Mouse (Mus musculus) monocyte, adult 5-6 weeks (primary cell): ENCODE measurements around the gene Itprip. TPM values are rescaled to one million over a fixed set of nuclear protein-coding genes. Genes with fewer than 3 reads are reported as not detected.

Source experiments
- ATAC-seq: fragments of 153-309, 156-312 bp; replicated peaks from 2 replicates; pipeline ENCODE4 v1.8.0; 2017; ENCODE audit warnings: mild to moderate bottlenecking; ENCODE audit not compliant: low TSS enrichment, insufficient number of reproducible peaks, severe bottlenecking, poor library complexity, low FRiP score
- total RNA-seq: library from RNA; stranded (forward); fragments of 200-1000, 200-491, 200-594 nt; gene quantifications from 3 replicates; pipeline ENCODE4 v1.2.3, GENCODE M21; 2017

Itprip gene
- total RNA-seq, 1 experiment from 2014 or later = 28.1 TPM

GRCm38 (mm10) chr19:47918455-47919101 lies 521 bp downstream of the Itprip start:
- ATAC-seq = peak; percentile 16

GRCm38 (mm10) chr19:47918016-47918415 lies 1.1 kb downstream of the Itprip start:
- ATAC-seq = no peak

GRCm38 (mm10) chr19:47917396-47917795 lies 1.7 kb downstream of the Itprip start:
- ATAC-seq = no peak

GRCm38 (mm10) chr19:47915251-47915650 lies 3.8 kb downstream of the Itprip start:
- 0 out of 2 replicates have a peak, but pooled peaks have one; percentile 8 for ATAC-seq

GRCm38 (mm10) chr19:47914191-47914590 lies 4.9 kb downstream of the Itprip start:
- ATAC-seq = no peak

GRCm38 (mm10) chr19:47913344-47913743 lies 5.8 kb downstream of the Itprip start:
- ATAC-seq = no peak

GRCm38 (mm10) chr19:47910751-47911150 lies 8.3 kb downstream of the Itprip start:
- ATAC-seq = no peak

- peak; percentile 54 for ATAC-seq
Observed at GRCm38 (mm10) chr19:47910117-47910618, 8.9 kb downstream of the Itprip start.

- ATAC-seq = no peak
Observed at GRCm38 (mm10) chr19:47909387-47910116, 9.5 kb downstream of the Itprip start.

- no peak for ATAC-seq
Observed at GRCm38 (mm10) chr19:47908961-47909371, 10.1 kb downstream of the Itprip start.

- ATAC-seq = no peak
Observed at GRCm38 (mm10) chr19:47907596-47907995, 11.5 kb downstream of the Itprip start.

GRCm38 (mm10) chr19:47905603-47906002 lies 13.5 kb downstream of the Itprip start:
- ATAC-seq = peak; percentile 62

GRCm38 (mm10) chr19:47905081-47905480 lies 14.0 kb downstream of the Itprip start:
- ATAC-seq = 0 out of 2 replicates have a peak, but pooled peaks have one; percentile 2

- ATAC-seq = no peak
Observed at GRCm38 (mm10) chr19:47903679-47904078, 15.4 kb downstream of the Itprip start.

GRCm38 (mm10) chr19:47902316-47903201 lies 16.5 kb downstream of the Itprip start:
- ATAC-seq = no peak

- no peak for ATAC-seq
Observed at GRCm38 (mm10) chr19:47900558-47900957, 18.5 kb downstream of the Itprip start.

GRCm38 (mm10) chr19:47900012-47900411 lies 19.1 kb downstream of the Itprip start:
- no peak for ATAC-seq

GRCm38 (mm10) chr19:47898472-47899079 lies 20.5 kb downstream of the Itprip start:
- ATAC-seq = no peak

GRCm38 (mm10) chr19:47893092-47893491 lies 26.0 kb downstream of the Itprip start:
- ATAC-seq = no peak
